Mouse (Mus musculus): ENCODE data around the gene Calm3.

Gene Calm3

DNA sequence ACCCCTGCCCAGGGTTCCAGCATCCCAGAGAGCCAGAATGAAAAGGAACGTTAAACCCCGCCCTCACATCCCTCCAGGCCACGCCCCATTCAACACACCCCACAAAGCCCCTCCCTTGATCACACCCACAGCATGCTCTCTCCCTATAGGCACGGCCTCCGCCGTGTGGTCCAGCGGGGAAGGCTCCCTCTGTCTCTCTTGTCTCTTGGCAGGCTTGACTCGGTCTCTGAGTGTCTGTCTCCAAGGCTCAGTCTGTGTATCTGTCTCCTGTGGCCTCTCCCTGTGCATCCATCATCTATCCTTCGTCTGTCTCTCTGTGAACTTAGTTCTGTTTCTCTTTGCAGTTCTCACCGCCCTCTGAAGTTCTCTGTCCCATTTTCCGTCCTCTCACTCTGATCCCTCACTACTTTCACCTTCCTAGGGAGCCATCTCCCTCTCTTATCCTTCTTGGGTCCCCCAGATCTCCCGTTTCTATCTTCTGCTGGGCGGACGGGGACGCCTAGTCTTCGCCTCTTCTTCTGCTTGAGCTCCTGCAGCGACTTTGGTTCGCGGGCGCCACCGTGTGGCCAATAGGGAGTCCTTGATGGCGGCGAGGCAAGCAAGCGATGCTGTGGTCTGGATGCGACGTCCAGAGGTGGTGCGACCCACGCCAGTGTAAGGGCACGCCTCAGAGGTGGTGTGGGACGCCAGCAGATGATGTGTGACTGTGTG, 32.1 kb downstream of the Calm3 start, which contains the start of gene Gng8:
Gene Gng8, plus strand, starts transcription at position 146 of the 711 bp plus-strand sequence.
- peak; percentile 71 for DNase-seq (ENCODE audit: low read depth, low spot score)

DNA sequence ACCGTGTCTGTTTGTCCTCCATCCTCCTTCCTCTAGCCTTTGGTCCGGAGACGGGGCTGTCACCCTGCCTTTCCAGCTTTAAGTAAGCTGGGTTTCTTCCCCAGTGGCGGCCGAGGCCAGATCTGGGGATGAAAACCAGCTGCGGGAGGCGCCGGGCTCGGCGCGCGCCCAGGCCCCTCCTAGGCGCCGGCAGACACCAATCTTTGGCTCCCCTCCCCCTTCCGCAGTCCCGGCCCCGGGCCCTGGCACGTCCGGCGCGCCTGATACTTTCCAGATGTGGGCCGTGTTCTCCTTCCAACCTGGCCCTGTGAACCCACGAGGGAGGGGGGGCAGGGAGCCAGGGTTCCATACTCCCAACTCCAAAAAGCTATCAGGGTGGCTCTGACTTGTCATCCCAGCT, 33.0 kb downstream of the Calm3 start:
- no peak for DNase-seq (ENCODE audit: low read depth, low spot score)

DNA sequence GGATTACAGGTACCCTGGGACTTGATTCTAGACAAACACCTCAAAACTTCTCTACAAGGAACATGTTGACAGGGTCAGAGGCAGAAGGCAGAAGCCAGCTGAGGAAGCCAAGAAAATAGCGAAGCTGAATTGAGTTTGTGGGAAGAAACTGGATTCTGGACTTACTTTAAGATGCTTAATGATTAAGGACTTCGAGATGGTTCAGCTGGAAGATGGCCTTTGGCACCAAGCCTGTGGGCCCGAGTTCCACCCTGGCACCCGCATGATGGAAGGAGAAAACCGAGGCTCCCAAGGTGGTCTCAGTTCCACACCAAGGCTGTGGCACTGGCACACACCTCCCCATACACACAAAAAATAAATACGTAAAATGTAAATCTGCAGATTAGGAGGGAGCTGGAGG, 33.4 kb downstream of the Calm3 start:
- no peak for DNase-seq (ENCODE audit: low read depth, low spot score)

DNA sequence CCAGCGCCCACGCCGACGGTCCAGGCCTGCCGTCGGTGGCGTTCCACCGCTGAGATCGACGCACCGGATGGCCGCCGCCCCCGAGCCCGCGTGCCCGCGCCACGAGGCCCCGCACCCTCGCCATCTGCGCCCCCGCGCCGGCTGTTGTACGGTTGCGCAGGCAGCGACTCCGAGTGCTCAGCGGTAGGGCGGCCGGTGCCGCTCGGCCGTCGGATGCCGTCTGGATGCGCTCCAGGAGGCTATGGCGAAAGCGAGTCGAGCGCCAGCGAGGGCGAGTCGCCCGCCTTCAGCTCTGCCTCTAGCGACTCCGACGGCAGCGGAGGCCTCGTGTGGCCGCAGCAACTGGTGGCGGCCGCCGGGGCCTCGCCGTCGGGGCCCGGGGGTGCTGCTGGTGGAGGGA, 38.0 kb downstream of the Calm3 start:
- DNase-seq (ENCODE audit: low read depth, low spot score), result no peak

DNA sequence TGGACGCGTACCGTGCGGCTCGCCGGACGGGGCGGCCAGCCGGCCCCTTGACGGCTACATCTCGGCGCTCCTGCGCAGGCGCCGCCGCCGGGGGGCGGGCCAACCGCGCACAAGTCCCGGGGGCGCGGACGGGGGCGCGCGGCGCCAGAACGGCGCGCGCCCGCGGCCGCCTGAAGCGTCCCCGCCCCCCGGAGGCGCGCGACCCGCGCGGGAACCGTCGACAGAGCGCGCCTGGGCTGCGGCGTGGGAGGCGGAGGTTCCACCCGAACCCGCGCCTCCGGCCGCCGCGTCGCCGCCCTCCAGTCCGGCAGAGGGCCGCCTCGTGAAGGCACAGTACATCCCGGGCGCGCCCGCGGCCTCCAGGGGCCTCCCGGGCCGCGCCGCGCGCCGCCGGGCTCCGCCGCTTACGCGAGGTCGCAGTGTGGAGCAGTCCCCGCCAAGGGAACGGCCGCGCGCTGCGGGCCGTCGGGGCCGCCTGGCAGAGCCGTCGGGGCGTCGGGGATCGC, 38.6 kb downstream of the Calm3 start:
- DNase-seq (ENCODE audit: low read depth, low spot score), result no peak

DNA sequence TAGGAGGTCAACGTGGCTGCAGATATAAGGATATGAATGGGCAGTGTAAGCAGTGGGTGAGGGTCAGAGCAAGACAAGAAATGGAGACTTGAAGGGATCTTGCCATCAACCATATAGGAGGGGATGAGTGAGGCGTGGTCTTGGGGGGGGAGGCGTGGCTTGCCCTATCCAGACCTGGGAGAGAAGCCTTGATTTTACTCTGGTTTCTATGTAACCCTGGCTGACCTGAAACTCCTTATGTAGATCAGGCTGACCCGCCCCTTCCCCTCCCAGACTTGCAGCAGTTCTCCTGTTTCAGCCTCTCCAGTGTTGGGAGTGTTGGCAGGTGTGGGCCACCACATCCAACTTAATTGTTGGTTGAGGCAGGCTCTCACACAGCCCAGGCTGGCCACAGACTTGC, 39.6 kb downstream of the Calm3 start:
- no peak for DNase-seq (ENCODE audit: low read depth, low spot score)

DNA sequence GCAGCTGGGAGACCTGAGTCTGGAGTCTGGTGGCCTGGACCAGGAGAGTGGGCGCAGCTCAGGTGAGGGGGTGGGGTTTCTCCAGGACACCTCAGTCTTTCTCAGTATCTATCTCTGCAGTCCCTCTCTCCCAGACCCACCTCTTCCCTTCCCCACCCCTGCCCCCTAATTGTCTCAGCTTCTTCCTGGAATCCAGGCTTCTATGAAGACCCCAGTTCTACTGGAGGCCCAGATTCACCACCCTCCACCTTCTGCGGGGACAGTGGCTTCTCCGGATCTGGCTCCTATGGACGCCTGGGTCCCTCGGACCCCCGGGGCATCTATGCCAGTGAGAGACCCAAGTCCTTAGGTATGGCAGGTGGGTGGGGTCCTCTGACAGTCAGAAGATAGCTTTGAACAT, 40.8 kb downstream of the Calm3 start:
- no peak for DNase-seq (ENCODE audit: low read depth, low spot score)

DNA sequence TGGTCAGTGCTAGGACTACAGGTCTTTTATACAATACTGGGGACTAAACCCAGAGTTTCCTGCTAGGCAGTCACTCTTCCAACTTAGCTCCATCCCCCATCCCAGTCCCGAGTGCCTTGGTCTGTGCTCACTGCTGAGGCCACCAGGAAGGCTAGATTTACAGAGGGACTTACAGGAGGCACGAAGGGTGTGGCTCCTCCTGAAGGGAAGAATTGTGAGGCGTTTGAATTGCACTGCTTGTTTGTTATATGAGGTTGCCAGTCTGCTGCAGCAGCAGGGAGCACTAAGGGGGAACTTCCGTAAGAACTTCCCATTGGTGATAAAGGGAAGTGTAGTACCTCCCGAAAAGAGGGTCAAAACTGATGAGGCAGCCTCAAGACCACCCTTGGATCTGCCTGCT, 43.3 kb downstream of the Calm3 start:
- DNase-seq (ENCODE audit: low read depth, low spot score), result no peak

DNA sequence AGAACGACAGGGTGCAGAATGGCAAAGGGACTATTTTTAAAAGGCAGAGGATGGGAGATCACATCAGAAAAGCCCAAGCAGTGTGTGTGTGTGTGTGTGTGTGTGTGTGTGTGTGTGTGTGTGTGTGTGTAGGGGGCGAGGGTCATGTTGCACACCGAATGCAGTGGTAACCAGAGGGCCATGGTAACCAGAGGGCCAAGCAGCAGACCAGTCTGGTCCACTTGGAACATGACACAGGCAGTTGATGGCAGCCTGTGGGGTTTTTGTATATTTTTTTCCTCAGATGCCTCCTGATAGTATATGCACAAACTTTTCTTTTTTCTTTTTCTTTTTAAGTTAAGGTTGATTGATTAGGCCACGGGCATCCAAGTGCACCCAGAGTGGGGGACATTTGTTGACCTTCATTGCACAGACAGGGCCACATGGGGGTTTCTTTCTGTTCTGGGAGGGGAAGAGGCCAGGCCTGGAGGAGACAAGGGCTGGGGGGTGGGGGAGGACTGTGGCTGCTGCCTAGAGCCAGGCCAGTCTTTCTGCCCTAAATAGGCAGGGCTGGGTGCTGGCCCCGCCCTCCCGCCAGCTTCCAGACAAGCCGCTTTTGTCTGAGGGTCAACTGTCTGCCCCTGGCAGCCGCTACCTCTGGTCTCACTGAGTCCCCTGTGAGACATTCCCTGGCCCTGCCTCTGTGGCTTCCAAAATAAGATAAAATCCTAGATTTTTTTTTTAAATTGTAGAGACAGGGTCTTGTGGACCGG, 43.9 kb downstream of the Calm3 start:
- no peak for DNase-seq (ENCODE audit: low read depth, low spot score)

DNA sequence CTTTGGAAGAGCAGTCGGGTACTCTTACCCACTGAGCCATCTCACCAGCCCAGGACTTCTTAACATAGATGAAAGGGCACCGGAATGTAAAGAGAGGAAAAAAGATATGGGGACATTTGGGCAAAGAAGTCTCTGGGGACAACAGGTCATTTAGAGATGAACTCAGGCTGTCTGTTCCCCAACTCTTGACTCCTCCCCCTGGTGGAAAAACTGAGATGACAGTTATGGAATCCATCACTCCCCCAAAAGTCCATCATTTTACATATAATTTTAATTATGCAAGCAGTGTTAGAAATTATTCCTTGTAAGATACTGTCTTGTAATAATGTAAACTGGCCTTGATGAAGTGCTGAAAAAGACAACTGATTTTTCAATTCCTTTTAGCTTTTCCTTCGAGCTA, 46.2 kb downstream of the Calm3 start:
- DNase-seq (ENCODE audit: low read depth, low spot score), result no peak

DNA sequence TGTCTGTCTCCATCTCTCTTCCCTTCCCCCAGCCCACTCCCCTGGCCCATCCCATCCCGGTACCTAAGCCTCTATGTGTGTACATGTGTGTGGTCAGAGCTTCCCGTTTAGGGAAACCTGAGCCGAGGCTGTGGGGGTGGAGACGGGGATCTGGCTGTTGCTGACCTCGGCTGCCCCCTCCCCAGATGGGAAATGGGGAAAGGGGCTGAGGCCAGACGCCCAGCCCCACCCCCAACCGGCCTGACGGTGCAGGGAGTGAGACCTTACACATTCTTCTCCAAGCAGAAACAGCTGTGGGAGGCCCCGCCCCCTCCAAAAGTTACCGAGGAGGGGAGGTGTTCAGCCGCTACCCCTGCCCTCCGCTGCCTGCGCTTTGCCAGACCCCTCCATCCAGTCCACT, 47.3 kb downstream of the Calm3 start:
- DNase-seq (ENCODE audit: low read depth, low spot score), result no peak

DNA sequence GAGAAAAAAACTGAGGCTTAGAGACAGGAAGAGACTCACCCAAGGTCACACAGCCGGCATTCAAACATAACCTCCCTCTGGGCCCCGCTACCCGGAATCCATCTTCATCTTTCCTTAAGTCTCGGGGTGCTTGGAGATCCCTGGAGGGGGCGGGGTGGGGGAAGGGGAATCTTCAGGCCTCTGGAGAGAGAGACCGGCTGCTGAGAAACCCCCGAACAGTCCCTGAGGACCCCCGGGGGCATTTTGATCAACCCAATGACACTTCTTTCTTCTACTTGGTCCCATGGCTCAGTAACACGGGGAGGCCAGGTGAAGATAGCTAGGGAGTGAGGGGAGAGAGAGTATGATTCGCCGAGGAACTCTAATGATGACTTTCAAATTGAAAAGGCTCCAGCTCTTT, 47.9 kb downstream of the Calm3 start:
- no peak for DNase-seq (ENCODE audit: low read depth, low spot score)

DNA sequence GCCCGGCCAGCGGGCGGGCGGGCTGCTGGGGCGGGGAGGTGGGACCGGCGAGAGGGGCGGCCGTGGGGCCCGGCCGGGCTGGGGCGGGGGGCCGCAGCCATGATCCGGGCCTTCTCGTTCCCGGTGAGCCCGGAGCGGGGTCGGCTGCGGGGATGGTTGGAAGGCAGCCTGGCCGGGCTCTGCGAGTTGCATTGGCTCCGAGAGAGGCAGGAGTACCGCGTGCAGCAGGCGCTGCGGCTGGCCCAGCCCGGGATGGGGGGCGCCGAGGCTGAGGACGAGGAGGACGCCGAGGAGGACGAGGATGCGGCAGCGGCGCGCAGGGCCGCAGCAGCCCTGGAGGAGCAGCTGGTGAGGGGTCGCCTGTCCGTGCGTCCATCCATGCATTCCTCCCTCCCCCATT, 48.6 kb downstream of the Calm3 start:
- DNase-seq (ENCODE audit: low read depth, low spot score), result no peak

DNA sequence AGATGAGACGGTGACA, 48.8 kb downstream of the Calm3 start, which contains the start of gene Dact3:
Gene Dact3, plus strand, starts transcription at position 8 of the 16 bp plus-strand sequence.
- DNase-seq (ENCODE audit: low read depth, low spot score), result no peak

DNA sequence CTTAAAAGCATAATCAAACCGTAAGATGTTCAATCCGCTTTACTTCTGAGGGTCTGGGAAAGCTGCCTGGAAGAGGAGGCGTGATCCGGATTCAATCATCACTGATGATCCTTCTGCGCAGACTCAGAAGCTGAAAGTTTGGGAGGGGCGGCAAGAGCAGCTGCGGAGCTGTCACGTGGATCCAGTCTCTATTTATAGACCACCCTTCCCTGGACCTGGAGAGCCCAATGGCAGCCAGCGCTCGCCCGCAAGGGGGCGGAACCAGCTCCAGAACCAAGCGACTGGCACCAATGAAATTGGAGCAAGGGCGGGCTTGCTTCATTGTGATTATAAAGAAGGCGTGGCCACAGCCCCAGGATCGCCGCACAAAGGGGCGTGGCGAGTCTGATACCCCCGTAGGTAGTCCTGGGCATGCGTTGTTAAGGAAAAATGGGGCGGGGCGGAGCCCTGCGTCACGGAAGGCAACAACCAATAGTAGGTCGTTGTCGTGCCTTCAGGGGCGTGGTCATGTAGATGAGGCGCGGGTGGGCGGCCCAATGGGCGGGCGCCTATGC, 49.1 kb downstream of the Calm3 start:
- peak; percentile 100 for DNase-seq (ENCODE audit: low read depth, low spot score)

DNA sequence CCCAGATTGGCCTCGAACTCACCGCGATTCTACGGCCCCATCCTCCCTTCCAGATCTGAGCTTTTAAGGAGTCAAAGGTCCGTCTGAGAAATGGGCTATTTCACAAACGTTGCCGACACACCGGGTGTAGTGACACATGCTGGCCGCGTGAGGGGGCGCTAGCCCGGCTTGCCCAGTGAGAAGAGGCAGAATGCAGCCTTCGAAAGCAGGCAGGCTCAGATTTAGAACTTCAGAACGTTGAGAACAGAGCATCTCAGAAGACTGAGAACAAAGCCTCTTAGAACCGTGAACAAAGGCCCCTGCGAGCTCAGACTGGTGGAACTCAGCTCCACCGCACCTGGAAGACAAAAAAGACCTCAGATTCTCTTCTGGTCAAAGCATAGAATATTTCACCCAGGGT, 49.7 kb downstream of the Calm3 start:
- DNase-seq (ENCODE audit: low read depth, low spot score), result no peak

DNA sequence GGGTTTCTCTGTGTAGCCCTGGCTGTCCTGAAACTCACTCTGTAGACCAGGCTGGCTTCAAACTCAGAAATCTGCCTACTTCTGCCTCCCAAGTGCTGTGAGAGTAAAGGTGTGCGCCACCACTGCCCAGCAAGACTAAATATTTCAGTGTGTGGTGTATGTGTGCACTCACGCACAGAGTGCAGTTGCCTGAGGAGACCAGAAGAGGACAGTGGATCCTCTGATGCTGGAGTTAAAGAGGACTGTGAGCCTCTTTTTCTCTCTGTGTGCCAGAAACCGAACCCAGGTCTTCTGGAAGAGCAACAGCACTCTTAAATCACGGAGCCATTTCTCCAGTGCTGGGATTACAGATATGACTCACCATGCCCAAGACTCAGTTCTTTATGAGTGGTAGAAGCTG, 50.5 kb downstream of the Calm3 start:
- DNase-seq (ENCODE audit: low read depth, low spot score), result no peak

DNA sequence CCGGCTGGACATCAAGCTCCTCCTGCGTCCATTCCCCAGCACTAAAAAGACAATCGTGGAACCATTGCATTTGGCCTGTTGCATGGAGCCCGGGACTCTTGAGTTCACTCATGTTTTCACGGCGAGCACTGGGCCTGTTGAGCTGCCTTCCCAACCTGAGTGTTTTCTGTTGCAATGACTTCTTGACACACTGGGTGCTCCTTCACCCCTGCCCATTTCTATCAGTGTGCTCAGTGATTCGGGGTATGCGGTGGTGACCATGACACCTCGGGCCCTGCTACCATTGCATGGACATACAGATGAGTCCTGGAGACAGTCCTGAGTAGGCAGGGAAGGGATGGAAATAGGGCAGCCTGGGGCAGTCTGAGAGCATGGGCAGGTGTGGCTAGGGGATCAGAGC, 51.4 kb downstream of the Calm3 start:
- DNase-seq (ENCODE audit: low read depth, low spot score), result no peak

DNA sequence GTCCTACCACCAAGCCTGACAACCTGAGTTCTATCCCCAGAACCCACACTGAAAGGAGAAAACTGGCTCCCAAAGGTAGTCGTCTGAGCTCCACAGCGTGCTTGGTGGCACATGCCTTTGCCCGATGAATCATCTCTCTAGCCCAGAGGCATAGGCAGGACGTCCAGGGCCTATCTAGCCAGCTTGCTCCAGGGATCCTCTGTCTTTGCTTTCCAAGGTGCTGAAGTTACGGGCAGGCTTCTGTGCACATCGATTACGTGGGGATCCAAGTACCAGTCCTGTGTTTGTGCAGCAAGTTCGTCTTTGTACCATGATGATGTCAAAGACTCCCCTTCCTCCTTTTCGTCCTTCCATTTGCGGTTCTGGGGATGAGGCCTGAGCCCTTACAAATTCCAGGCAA, 52.3 kb downstream of the Calm3 start:
- DNase-seq (ENCODE audit: low read depth, low spot score), result no peak

DNA sequence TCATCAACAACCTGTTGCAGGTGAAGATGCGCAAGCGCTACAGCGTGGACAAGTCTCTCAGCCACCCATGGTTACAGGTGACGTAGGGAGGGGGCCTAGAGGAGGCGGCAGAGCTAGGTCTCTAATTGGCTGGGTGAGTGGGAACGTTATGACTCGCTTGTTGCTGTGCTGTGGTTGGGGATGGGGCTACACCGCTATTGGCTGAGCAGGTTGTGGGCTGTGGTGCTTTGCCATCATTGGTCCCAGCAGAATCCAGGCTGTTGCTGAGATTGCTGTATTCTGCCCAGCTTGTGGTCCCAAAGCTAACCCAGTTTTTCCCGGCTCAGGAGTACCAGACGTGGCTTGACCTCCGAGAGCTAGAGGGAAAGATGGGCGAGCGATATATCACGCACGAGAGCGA, 54.4 kb downstream of the Calm3 start:
- peak; percentile 67 for DNase-seq (ENCODE audit: low read depth, low spot score)

DNA sequence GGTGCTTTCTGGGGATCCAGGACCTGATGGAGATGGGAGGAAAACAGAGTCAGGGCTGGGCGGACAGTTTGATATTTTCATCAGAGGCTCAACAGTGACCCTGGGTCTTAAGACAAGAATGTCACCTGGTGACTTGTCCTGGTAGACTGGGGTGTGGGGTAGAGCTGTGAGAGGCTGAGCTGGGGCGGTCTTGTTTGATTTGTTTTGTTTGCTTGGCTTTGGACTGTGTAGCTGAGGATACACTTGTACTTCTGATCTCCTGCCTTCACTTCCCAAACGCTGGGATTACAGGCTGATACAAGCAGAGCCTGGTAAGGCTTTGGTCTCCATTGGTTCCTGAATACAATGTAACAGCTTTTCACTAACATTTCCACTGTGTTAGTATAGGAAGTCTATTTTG, 56.4 kb downstream of the Calm3 start:
- no peak for DNase-seq (ENCODE audit: low read depth, low spot score)
